Mouse (Mus musculus) embryonic facial prominence, embryonic 12.5 days (tissue): Measurements from ENCODE around the gene Rec114. TPM values are rescaled to one million over a fixed set of nuclear protein-coding genes. Genes with fewer than 3 reads are reported as not detected.

Experiments
- ATAC-seq: fragments of 200-750 bp; cut with Nextera tagmentation; 2 replicates; pipeline ENCODE4 v1.8.0; 2017; ENCODE audit not compliant: insufficient number of reproducible peaks, insufficient read depth, low FRiP score, low TSS enrichment
- H3K27ac ChIP-seq: fragments of 300-500 bp; sonication (generic); 2 replicates; pipeline ENCODE4 v1.5.1; 2016; ENCODE audit warnings: mild to moderate bottlenecking
- H3K27me3 ChIP-seq: fragments of 300-500 bp; sonication (generic); 2 replicates; pipeline ENCODE4 v1.6.1; 2016; ENCODE audit warnings: mild to moderate bottlenecking, moderate library complexity
- H3K36me3 ChIP-seq: fragments of 300-500 bp; sonication (generic); 2 replicates; pipeline ENCODE4 v1.6.1; 2016; ENCODE audit warnings: mild to moderate bottlenecking
- H3K4me1 ChIP-seq: fragments of 300-500 bp; sonication (generic); 2 replicates; pipeline ENCODE4 v1.6.1; 2016
- H3K4me2 ChIP-seq: fragments of 300-500 bp; sonication (generic); replicated peaks from 2 replicates; pipeline ENCODE4 v1.6.1; 2016; ENCODE audit warnings: mild to moderate bottlenecking, moderate library complexity
- H3K4me3 ChIP-seq: fragments of 300-500 bp; sonication (generic); 2 replicates; pipeline ENCODE4 v1.5.1; 2016; ENCODE audit warnings: mild to moderate bottlenecking
- H3K9ac ChIP-seq: fragments of 300-500 bp; sonication (generic); 2 replicates; pipeline ENCODE4 v1.6.1; 2016; ENCODE audit warnings: mild to moderate bottlenecking, moderate library complexity
- H3K9me3 ChIP-seq: fragments of 300-500 bp; sonication (generic); 2 replicates; pipeline ENCODE4 v1.6.1; 2016; ENCODE audit warnings: mild to moderate bottlenecking, moderate library complexity
- WGBS: fragments of 180-500 bp; shearing (Covaris S2); methylation state at CpG from one replicate; pipeline ENCODE4 v1.1.7; 2016; 5-methylcytosine and 5-hydroxymethylcytosine counted together
- polyA plus RNA-seq: library from polyadenylated mRNA; unstranded; fragments of >200 nt; fragmentation: Nextera tagmentation; extraction: Ambion mirVana; gene quantifications from 2 replicates; pipeline ENCODE4 v1.2.1, GENCODE M21; 2016

The Rec114 gene
- polyA plus RNA-seq, 1 experiment from 2014 or later: 2.1 TPM

DNA sequence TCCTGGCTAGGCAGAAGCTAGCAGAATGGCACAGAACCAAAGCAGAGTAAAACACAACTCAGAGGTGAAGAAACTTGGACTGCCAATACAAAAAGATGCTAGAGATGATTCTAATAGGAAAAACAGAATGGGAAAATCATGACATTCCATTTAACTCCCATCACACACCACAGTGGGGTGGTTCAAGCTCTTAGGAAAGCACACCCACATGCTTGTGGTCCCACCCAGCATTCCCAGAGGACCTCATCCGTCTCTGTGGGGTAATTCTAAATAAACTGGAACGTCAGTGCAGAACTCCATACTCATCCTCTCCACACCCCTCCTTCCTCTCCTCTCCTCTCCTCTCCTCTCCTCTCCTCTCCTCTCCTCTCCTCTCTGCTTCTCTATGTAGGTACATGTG lies 62.4 kb downstream of the Rec114 start:
- Histone ChIP-seq H3K4me3 (no peak overlapping the region), H3K36me3 (no peaks in the 10 kb centered on the region), H3K4me2 (no peak overlapping the region), H3K9ac (no peak overlapping the region), H3K27me3 (no peaks in the 10 kb centered on the region), H3K27ac (no peak overlapping the region), H3K4me1 (no peaks in the 10 kb centered on the region), H3K9me3 (no peaks in the 10 kb centered on the region)
- 65% methylated on average over 2 of the region's 2 CpGs for WGBS
- no peak for ATAC-seq

GRCm38 (mm10) chr9:58675371-58675770 lies 68.4 kb downstream of the Rec114 start:
- Histone ChIP-seq H3K4me1 (0 out of 2 replicates have a peak, but pooled peaks cover 9% of the 10 kb centered on the region), H3K36me3 (no peaks in the 10 kb centered on the region), H3K4me2 (no peak overlapping the region), H3K27ac (no peak overlapping the region), H3K27me3 (0 out of 2 replicates have a peak, but pooled peaks cover 3% of the 10 kb centered on the region), H3K9me3 (no peaks in the 10 kb centered on the region), H3K4me3 (no peak overlapping the region), H3K9ac (no peak overlapping the region)
- WGBS: 65% methylated on average over 6 of the region's 6 CpGs
- ATAC-seq: no peak

DNA sequence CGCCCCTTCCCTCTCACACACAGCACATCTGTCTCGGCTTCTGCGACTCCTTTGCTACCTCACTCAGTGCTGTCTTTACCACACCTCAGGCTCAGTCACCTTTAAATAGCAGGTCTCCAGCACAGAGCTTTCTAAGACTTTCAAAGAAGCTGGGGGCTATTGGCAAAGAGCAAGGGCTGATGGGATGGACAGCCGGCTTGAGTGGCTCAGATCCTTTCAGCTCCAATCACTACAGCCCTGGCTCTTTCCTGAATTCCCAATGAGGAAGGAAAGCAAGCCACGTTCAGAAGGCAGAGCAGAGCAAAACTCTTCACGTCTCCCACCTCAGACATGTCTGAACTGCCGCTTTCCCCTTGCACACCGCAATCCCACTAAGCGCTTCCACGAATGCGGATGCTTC lies 69.0 kb downstream of the Rec114 start:
- Histone ChIP-seq H3K9me3 (no peaks in the 10 kb centered on the region), H3K4me3 (no peak overlapping the region), H3K36me3 (no peaks in the 10 kb centered on the region), H3K4me2 (no peak overlapping the region), H3K27me3 (0 out of 2 replicates have a peak, but pooled peaks cover 3% of the 10 kb centered on the region), H3K27ac (no peak overlapping the region), H3K9ac (no peak overlapping the region), H3K4me1 (0 out of 2 replicates have a peak, but pooled peaks cover 9% of the 10 kb centered on the region)
- ATAC-seq: no peak
- WGBS: 71% methylated on average over 11 of the region's 11 CpGs

DNA sequence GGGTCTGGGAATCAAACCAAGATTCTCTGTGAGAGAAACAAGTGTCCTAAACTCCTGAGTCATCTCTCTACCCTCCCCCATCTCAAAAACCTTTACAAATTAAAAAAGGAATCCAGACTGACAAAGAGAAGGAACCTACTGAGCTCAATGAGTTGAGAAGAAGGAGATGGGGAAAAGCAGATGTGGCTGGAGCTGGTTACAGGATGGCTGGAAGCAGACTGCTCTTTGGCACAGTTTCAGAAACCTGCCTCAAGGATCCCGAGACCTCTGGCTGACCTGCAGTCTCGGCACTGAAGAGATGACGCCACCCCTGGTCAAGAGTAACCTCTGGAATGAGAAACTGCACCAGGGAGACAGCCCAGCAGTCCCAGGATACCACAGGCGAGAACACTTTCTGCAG lies 71.3 kb downstream of the Rec114 start:
- no peak overlapping the region for H3K9ac ChIP-seq
- no peak overlapping the region for H3K4me3 ChIP-seq
- no peaks in the 10 kb centered on the region for H3K36me3 ChIP-seq
- 0 out of 2 replicates have a peak, but pooled peaks cover 9% of the 10 kb centered on the region for H3K4me1 ChIP-seq
- 0 out of 2 replicates have a peak, but pooled peaks cover 3% of the 10 kb centered on the region for H3K27me3 ChIP-seq
- no peak overlapping the region for H3K4me2 ChIP-seq
- WGBS: 29% methylated on average over 4 of the region's 4 CpGs
- H3K27ac ChIP-seq: no peak overlapping the region
- no peak for ATAC-seq
- no peaks in the 10 kb centered on the region for H3K9me3 ChIP-seq

GRCm38 (mm10) chr9:58669819-58670218 lies 73.9 kb downstream of the Rec114 start:
- H3K27ac ChIP-seq: no peak overlapping the region
- H3K4me2 ChIP-seq: no peak overlapping the region
- no peak for ATAC-seq
- H3K27me3 ChIP-seq: 0 out of 2 replicates have a peak, but pooled peaks cover 3% of the 10 kb centered on the region
- H3K36me3 ChIP-seq: no peaks in the 10 kb centered on the region
- H3K9me3 ChIP-seq: no peaks in the 10 kb centered on the region
- 92% methylated on average over 6 of the region's 6 CpGs for WGBS
- 0 out of 2 replicates have a peak, but pooled peaks cover 9% of the 10 kb centered on the region for H3K4me1 ChIP-seq
- H3K9ac ChIP-seq: no peak overlapping the region
- no peak overlapping the region for H3K4me3 ChIP-seq

- no peak for ATAC-seq
- Histone ChIP-seq H3K9me3 (no peaks in the 10 kb centered on the region), H3K36me3 (no peaks in the 10 kb centered on the region), H3K4me3 (no peak overlapping the region), H3K4me1 (0 out of 2 replicates have a peak, but pooled peaks cover 9% of the 10 kb centered on the region), H3K9ac (no peak overlapping the region), H3K27ac (no peak overlapping the region), H3K4me2 (no peak overlapping the region), H3K27me3 (0 out of 2 replicates have a peak, but pooled peaks cover under 1% of the 10 kb centered on the region)
- WGBS: 64% methylated on average over 3 of the region's 3 CpGs
These were observed 74.7 kb downstream of the Rec114 start for GRCm38 (mm10) chr9:58669071-58669470.

DNA sequence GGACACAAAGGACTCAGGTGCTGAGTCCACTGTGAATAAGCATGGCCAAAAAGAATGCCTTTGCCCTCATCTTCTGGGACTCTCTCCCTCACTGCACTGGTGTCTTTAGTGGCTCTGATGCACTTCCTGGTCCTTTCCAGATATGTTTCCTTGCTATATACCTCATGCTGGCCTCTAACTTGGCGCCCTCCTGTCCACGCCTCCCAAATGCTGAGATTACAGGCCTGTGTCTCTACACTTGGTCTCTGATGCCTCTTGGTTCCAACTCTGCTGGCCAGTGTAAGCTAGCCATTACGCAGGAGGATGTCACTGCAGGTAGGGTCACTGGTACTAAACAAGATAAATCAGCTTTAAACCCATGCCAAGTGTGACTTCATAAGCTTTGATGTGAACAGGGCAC lies 75.6 kb downstream of the Rec114 start:
- Histone ChIP-seq H3K4me3 (no peak overlapping the region), H3K4me1 (0 out of 2 replicates have a peak, but pooled peaks cover 9% of the 10 kb centered on the region), H3K9me3 (no peaks in the 10 kb centered on the region), H3K4me2 (no peak overlapping the region), H3K27ac (no peak overlapping the region), H3K27me3 (no peaks in the 10 kb centered on the region), H3K9ac (no peak overlapping the region), H3K36me3 (no peaks in the 10 kb centered on the region; the same call in 1 of the 2 replicates)
- 91% methylated on average over 3 of the region's 3 CpGs for WGBS
- no peak for ATAC-seq

- H3K27me3 ChIP-seq: no peaks in the 10 kb centered on the region
- 0 out of 2 replicates have a peak, but pooled peaks cover 3% of the 10 kb centered on the region for H3K4me1 ChIP-seq
- no peaks in the 10 kb centered on the region for H3K9me3 ChIP-seq
- no peak overlapping the region for H3K9ac ChIP-seq
- H3K27ac ChIP-seq: no peak overlapping the region
- no peak overlapping the region for H3K4me2 ChIP-seq
- H3K36me3 ChIP-seq: peaks cover 4% of the 10 kb centered on the region
- no peak overlapping the region for H3K4me3 ChIP-seq
- WGBS: 36% methylated on average over 9 of the region's 9 CpGs
- ATAC-seq: no peak
These were observed 76.5 kb downstream of the Rec114 start for GRCm38 (mm10) chr9:58667244-58667643.

DNA sequence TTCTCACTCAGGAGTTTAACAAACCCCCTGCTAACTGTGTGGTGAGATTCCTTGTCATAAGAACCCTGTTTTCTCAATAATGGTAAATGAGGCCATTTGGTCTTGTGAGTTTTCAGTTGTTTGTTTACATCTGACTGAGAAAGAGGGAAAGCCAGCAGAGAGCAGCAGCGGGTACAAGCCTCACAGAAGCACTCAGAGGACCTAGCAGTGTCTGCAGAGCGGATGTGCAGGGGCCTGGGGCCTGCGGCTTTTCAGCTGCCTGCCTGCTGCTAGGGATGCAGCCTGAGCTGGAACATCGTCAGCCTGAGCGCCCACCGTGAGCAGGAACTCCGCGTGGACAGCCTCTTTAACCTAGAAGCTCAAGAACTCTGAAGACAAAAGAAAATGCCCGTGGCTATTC lies 77.6 kb downstream of the Rec114 start:
- Histone ChIP-seq H3K27me3 (no peaks in the 10 kb centered on the region), H3K9ac (no peak overlapping the region), H3K4me2 (no peak overlapping the region), H3K27ac (no peak overlapping the region), H3K4me3 (no peak overlapping the region), H3K9me3 (no peaks in the 10 kb centered on the region), H3K4me1 (no peaks in the 10 kb centered on the region), H3K36me3 (peaks cover 11% of the 10 kb centered on the region)
- 47% methylated on average over 9 of the region's 9 CpGs for WGBS
- ATAC-seq: no peak

DNA sequence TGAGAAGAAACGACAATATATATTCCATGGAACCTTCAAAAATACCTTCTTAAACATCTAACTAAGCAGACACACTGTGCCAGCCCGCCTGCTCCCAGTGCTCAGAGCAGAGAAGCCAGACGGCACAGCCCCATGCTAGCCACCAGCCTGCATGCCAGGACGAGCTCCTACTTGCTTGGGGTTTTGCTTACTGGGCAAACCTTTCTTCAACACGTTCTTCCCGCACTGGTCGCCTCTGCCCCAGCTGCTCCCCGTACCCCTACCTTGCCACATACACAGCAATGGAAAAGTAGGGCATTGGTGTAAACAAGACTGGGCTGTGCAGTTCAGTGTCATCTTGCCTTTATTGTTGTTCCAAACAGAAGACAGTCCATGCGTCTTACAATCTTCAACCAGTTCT lies 78.3 kb downstream of the Rec114 start:
- Histone ChIP-seq H3K4me3 (no peak overlapping the region), H3K36me3 (peaks cover 11% of the 10 kb centered on the region), H3K27me3 (no peaks in the 10 kb centered on the region), H3K9me3 (no peaks in the 10 kb centered on the region), H3K4me2 (no peak overlapping the region), H3K4me1 (no peaks in the 10 kb centered on the region), H3K27ac (no peak overlapping the region), H3K9ac (no peak overlapping the region)
- ATAC-seq: no peak
- 77% methylated on average over 9 of the region's 9 CpGs for WGBS

DNA sequence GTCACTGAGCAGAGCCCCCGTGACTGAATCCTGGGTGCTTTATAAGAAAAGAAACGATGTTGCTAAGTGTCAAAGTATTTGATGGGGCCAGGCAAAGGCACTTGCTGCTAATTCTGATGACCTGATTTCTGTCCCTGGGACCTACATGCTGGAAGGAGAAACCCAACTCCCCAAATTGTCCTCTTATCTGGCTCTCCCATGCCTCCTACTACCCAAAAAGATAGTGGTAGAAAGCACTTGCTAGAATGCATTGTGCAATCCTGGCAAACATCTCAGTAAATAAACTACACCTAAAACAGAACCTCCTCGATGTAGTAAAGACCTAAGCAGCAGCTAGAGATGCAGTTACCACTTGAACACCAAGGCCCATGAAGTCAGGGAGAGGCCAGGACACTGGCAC lies 81.0 kb downstream of the Rec114 start:
- Histone ChIP-seq H3K9ac (no peak overlapping the region), H3K4me2 (no peak overlapping the region), H3K36me3 (peaks cover 14% of the 10 kb centered on the region), H3K27ac (no peak overlapping the region), H3K9me3 (no peaks in the 10 kb centered on the region), H3K4me3 (no peak overlapping the region), H3K4me1 (no peaks in the 10 kb centered on the region), H3K27me3 (no peaks in the 10 kb centered on the region)
- ATAC-seq: no peak
- 80% methylated on average over 3 of the region's 3 CpGs for WGBS

DNA sequence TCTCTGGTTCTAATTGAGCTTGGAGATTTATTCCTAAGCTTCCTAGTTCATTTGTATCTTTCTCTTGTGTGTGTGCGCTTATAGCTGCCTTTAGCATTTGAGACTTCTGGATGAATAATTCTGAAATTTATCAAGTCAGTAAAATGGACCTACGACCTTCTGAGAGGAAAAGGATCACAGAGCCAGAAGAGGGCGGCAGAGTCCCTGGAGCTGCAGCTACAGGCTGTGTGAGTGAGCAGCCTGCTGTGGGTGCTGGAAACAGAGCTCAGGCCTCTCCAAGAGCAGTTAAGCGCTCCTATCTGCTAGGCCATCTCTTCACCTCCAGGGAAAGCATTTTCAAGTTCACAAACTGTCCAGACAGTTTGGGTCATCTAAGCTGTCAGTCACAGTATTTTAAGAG lies 81.8 kb downstream of the Rec114 start:
- H3K27ac ChIP-seq: no peak overlapping the region
- H3K9ac ChIP-seq: no peak overlapping the region
- H3K4me1 ChIP-seq: no peaks in the 10 kb centered on the region
- no peak for ATAC-seq
- 90% methylated on average over 4 of the region's 4 CpGs for WGBS
- no peak overlapping the region for H3K4me2 ChIP-seq
- no peaks in the 10 kb centered on the region for H3K9me3 ChIP-seq
- H3K4me3 ChIP-seq: no peak overlapping the region
- H3K27me3 ChIP-seq: no peaks in the 10 kb centered on the region
- peaks cover 14% of the 10 kb centered on the region for H3K36me3 ChIP-seq

DNA sequence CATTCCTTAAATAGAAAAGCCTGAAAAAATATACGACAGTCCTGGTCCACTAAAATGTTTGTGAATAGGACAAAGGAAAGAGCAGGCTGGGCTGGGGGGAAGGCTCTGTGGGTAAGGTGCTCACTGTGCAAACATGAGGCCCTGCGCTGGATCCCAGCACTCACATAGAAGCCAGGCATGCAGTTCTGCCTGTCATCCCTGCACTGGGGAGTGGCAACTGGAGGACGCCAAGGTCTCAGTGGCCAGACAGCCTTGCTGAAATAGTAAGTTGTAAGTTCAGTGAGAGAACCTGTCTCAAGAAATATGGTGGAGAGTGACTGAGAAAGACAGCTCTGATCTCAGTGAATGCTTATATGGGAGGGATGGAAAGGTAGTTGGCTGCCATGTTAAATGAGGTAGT lies 83.1 kb downstream of the Rec114 start:
- peaks cover 14% of the 10 kb centered on the region for H3K36me3 ChIP-seq
- no peaks in the 10 kb centered on the region for H3K9me3 ChIP-seq
- H3K27me3 ChIP-seq: no peaks in the 10 kb centered on the region
- 85% methylated on average over 3 of the region's 3 CpGs for WGBS
- H3K27ac ChIP-seq: no peak overlapping the region
- H3K4me2 ChIP-seq: no peak overlapping the region
- no peak overlapping the region for H3K9ac ChIP-seq
- ATAC-seq: no peak
- H3K4me3 ChIP-seq: no peak overlapping the region
- no peaks in the 10 kb centered on the region for H3K4me1 ChIP-seq
